Mouse (Mus musculus) kidney, adult 11 months (tissue): Measurements from ENCODE around the gene Tex35.

Experiments used
- DNase-seq: peaks from one replicate; pipeline ENCODE4 v3.0.0; 2022

The Tex35 gene

DNA sequence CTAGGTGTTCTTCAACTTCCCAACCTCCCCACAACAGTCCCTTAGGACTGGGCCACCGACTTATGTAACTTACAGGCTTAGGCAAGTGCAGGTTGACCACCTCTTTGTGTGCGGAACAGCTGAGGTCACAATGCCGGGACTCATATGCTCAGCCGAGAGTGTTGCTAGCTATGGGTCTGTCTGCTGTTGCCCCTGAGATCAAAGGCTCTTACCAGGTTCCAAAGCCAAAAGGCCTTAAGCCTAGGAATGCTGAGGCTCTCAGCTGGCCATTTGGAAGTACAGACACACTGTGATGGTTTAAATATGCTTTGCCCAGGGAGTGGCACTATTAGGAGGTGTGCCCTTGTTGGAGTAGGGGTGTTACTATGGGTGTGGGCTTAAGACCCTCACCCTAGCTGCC is at the start of gene Tex35:
Gene Tex35, minus strand, starts transcription at position 101 of the 400 bp plus-strand sequence.
- no peak for DNase-seq

DNA sequence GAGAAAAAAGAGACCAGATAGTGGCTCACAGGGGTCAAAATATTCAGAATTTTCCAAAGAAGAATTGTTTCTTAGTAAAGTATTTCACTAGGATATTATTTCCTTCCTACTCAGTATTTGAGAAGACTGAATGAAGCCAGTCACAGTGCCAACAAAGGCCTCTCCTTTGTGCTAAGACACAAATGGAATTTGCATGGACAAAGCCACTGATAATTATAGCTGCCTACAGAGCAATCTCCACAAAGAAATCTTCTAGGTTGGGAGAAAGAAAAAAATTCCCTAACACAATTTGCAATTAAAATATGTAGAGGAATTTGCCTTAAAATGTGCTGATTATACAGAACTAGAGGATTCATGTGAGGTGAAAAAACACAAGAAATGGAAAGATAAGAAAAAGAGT is 45.3 kb upstream of the Tex35 start:
- no peak for DNase-seq

DNA sequence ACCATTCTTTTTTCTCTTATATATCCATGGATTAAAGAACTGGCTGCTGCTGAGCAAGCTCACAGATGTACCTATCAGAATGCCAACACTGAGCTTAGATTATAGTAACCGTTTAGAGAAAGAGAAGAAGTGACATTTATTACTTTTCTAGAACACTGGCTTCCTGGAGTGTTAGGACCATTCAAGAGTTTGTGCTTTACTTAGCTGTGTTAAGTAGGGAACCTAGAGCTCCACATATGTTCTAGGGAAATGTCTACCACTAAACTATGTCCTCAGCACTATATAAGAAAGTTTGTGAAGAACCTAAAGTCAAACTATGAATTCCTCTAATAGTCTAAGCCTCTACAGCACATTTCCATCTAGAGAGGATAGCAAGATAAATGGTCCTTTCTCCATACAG is 41.6 kb upstream of the Tex35 start:
- no peak for DNase-seq

DNA sequence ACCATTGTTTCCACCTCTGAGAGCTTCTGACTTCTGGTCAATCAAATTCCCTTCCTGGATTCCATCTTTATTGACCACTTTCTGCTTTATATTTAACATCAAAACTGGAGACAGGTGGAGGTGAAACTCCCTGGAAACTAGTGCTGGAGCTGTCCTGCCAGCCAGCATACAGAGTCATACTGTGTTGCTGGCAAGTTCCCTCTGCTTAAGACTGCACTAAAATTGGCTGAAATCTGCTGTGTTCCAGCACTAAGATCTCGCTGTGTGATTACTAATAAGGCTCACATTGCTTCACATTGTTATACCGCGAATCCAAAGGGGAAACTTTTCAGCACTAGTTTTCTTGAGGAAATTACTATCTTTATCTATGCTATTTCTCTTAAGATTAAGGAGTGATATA is 36.1 kb upstream of the Tex35 start:
- no peak for DNase-seq

DNA sequence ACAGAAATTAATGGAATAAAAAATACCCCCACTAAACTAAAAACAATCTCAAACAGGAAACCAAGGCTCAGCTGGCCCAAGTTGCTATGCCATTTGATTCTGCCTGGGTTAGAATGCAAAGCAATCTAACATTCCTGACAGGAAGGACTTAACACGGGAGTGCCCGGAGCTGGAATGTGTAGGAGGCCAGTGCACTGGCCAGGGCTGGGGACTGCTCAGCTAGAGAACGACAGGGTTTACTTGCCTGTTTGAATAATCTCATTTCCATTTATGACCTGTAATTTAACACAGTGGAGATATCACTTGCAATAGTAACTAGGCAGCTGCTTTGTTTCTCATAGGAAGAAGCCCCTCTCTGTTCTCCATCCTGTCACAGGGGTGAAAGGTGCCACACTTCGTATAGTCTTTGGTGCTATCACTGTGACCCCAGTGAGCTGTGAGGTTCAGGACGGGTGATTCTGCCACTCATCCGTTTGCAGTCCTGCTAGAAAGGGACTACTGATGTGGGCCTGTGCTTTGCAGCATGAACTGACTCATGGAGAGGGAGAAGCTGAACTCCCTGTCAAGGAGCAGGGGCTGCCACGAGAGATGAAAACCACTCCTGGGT is 34.9 kb upstream of the Tex35 start:
- DNase-seq = no peak

DNA sequence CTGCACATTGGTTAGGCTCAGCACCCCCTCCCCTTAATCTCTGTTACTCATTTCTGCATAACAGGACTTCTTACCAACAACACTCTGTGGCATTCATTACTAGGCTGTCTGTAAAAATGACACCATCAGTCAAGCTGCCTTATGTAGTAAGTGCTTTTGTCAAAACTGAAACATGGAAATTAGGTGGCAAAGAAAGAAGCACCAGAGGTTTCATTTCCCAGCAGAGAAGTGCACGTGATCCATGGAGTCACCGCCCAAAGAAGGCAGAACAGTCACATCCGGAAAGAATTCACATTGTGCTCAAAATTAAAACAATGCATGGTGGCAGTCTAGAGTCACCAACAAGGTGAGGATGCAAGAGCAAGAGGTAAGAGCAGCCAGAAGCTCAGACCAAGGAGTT is 32.5 kb upstream of the Tex35 start:
- DNase-seq = no peak

DNA sequence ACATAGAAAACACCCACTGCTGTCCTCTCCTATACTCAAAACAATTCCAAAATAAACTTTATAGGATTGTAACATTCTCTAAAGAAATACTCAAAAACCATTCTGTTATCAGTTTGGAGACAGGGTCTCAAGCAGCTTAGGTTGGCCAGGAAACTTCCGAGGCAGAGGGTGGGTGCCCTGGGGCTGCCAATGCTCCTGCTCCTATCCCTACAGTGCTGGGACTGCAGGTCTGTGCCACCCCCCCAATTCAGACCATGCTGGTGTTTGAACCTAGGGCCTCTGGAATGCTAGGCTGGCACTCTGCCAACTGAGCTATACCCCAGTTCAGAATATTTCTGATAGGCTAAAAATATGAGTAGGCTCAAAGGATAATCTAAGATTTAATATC is 29.4 kb upstream of the Tex35 start:
- no peak for DNase-seq

DNA sequence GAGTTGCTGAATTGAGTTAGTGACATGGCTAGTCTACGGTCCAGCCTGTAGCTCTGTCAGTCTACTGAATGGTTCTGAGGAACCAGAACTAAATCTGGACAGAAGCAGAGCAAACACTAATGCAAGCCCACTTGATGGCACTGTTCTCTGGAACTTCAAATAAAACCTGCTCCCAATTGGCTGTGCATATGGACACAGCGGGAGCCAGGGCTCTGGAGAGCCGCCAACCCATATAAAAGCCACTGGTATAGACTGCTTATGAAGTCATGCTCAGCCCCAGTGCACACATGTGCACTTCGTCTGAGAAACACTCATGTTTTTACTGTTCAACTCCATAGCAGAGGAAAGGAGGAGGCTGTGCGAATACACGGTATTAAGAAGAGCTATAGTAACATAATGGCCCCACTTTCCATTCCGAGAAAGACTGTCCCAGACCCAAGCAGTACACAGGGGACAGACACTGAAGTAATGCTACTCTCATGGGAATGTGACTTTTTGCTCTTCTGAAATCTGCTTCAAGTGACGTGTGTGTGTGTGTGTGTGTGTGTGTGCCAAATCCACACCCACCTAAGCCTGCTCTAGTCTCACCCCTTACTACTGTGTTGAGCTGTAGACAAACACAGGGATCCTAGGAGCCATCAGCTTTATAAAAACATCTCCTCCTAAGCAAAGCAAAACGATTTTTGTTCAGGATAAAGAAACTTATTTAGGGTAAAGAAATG is 28.8 kb upstream of the Tex35 start:
- no peak for DNase-seq

DNA sequence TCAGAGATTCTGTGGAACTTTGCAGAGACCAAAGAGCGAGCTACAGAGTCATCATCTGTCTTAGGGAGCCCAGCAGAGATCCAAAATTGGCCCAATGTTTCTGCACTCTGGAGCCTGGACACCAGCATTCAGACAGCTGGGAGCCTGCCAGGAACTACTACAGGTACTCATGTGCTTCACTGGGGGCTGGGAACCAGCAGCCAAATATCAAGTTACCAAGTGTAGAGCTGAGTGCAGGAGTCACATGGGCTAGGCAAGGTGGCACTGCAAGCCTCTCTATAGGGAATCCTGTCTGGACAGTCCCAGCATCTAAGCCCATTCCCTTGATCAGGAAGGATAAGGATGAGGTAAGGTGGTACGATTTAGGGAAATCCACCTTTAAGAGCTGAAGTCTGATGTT is 19.7 kb upstream of the Tex35 start:
- DNase-seq = no peak

DNA sequence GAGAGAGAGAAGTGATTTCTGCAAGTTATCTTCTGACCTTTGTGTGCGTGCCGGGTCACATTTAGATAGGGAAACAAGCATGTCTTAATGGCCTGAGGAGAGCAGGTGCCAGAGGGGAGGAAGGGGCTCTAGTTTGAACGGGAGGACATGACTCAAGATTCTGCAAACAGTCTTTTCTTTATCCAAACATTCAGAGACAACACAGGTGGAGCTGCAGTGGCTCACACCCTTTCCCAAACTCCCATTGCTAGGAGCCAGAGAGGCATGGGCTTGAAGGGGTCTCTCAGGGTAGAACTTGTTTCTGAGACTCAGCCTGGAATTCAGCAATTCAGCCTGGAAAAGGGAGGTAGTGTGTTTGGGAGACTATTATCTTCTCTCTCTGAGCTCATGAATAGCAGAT is 15.4 kb upstream of the Tex35 start:
- no peak for DNase-seq

DNA sequence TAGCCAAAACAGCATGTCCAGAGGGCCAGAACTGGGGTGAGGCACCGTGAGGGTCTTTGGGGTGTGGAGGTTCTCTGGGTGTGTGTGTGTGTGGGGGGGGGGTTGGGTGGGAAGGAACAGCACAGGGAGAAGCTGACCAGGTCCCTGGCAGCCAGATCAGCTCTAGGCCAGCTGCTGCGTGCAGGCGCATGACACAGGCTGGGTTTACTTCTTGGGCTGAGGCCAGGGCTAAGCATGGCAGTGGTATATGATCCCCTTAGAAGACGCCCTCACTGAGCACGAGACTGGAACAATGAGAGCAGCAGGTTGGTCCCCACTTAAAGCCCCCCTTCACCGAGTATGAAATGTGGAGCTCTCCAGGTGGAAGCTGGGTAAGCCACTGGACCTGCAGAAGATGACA is 10.7 kb upstream of the Tex35 start:
- DNase-seq = no peak

DNA sequence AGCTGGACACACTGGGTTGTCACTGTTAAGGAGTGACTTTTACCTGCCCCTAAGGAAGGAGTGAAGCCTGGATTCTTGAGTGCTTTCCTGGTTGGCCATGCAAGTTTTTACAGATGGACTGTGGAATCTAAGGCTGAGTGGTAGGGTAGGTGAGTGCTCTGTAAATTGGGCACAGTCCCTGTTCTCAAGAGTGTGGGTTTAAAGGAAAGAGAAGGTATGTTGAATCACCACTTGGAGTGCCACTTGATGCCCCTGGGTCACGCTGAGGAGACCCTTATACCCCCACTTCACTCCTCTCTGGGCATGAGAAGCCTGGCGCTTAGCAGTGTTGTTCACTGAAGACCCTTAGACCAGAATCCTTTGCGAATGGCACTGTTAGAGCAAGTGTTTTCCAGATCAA is 9.0 kb upstream of the Tex35 start:
- DNase-seq = no peak

DNA sequence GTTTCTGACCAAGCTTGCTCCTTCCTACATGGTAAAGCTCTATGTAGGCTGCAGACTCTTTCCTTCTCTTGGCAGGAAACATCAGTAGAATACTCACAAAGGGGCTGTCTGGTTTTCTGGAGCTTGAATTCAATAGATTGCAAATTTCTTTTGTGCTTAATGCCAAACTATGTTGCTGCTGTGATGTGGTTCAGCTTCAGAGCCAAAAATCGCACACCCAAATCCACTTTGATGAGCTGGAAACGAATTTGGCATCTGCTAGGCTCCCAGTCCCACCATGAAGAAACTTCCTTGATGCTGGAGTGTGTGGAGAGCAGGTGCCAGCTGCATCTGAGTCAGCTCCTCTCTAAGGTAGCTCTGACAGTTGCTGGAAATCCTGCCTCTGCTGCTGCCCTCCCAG is 6.0 kb upstream of the Tex35 start:
- DNase-seq = no peak

DNA sequence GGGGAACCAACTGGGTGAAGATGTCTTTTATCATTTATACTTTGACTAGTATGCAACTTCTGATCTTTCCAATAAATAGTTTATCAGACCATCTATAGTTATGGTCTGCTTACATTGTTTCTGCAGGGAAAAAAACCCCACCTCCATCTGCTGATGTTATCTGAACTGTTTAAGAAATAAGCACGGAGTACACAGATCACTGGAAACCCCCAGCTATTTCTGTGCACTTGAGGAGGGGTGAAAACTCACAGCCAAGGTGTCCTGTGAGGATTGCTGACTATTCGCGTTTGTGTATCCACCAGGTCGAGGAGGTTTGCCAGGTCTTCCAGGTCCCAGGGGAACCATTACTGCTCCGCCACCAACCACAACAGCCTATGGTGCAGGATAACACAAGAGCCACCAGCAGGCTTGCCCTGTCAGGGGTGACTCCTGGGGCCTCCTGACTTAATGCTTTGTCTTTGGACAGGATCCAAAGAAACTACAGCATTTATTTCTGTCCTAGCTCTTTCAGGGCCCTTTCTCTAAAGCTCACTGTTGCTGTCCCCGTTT is 1.9 kb upstream of the Tex35 start:
- DNase-seq = no peak

DNA sequence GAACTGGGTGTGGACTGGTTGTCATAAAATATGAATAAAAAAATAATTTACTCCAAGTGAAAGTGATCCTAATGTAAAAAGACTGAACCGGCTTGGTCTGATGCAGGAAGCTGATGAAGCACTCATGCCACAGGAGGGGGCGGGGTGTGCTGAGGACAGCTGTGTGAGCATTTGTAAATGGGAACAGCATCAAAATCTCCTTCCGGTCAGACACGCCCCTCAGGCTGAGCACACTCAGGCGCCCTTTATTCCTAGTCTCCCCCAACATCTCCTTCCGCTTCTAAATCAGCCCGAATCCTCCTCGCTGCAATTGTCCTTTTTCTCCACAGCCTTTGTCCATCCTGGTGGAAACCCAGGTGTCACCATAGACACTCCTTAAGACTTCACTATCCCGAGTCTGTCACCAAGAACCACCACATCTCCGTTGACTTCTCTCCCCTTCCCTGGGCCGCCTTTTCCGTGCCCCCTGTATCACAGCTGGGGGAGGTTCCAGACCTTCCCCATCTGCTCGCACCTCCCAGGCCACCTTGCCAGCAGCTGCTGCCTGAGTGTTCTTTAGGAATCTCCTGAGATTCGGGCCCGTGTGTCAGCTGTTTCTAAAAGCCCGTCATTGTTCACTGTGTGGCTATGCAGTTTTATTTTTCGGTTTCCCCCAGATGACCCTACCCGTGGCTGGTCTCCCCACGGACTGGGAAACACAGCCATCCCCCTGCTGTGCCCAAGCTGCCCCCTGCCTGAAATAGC is 7.2 kb downstream of the Tex35 start:
- no peak for DNase-seq

DNA sequence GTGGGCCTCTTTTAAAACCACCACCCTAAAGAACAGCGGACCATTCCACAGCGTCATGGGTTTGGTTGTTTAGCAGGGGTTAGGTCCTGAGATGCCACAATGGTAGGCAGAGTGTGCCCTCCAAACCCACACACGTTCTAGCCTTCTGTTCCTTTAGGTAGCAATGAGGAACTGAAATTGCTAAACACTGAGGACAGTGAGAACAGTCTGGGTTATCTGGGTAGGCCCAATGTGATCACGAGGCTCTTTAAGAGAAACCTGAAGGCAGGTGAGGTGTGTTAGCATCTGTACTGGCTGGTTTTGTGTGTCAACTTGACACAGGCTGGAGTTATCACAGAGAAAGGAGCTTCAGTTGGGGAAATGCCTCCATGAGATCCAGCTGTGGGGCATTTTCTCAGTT is 12.9 kb downstream of the Tex35 start:
- no peak for DNase-seq

DNA sequence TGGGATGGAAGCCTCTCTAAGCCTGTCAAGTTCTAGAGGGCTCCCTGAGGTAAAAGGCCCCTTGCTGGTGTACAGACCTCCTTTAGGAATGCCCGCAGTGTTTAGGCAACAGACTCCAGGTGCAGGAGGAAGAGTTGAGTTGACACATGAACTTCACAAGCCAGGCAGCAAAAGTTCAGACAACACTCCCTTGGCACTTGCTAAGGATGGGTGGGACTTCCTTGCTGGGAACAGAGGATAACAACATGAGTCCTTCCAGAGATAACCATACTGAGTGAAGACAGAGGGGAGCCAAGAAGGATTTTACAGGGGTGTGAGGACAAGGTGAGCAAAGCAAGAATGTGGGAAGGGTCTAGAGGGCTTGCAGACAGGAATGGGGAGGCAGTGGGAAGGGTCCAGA is 15.9 kb downstream of the Tex35 start:
- DNase-seq = no peak

DNA sequence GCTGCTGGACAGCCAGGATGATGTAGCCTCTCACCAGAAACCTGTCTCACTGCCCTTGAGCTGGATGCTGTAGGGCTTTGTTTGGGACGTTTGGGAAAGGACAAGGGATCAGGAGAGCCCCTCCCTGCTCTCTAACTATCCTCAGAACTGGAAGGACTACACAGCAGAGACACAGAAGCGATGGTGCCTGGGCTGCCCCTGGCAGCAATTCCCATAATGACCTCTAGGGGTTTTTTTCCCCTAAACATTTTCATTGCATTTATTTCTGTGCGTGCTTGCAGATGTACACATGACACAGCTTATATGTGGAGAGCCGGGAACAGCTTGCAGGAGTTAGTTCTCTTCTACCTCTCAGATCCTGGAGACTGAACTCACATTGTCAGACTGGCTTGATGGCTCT is 16.3 kb downstream of the Tex35 start:
- no peak for DNase-seq

DNA sequence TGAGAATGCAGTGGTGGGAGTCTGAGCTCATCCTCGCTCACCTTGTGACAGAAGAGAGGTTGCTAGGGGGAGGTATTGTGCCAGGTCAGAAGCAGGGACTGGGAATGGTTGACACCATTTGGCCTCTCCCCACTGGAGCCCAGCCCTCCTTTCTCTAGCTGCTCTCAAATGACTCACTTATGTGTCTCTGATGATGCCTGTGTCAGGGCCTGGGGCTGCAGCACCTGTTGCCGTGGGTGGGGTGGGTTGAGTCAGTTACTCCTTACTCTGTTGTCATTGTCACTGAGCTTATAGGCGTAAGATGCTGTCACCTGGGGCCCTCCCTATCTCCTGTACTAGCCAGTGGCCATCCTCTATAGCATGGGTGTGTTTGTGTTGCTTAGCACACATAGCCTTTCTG is 17.6 kb downstream of the Tex35 start:
- no peak for DNase-seq

DNA sequence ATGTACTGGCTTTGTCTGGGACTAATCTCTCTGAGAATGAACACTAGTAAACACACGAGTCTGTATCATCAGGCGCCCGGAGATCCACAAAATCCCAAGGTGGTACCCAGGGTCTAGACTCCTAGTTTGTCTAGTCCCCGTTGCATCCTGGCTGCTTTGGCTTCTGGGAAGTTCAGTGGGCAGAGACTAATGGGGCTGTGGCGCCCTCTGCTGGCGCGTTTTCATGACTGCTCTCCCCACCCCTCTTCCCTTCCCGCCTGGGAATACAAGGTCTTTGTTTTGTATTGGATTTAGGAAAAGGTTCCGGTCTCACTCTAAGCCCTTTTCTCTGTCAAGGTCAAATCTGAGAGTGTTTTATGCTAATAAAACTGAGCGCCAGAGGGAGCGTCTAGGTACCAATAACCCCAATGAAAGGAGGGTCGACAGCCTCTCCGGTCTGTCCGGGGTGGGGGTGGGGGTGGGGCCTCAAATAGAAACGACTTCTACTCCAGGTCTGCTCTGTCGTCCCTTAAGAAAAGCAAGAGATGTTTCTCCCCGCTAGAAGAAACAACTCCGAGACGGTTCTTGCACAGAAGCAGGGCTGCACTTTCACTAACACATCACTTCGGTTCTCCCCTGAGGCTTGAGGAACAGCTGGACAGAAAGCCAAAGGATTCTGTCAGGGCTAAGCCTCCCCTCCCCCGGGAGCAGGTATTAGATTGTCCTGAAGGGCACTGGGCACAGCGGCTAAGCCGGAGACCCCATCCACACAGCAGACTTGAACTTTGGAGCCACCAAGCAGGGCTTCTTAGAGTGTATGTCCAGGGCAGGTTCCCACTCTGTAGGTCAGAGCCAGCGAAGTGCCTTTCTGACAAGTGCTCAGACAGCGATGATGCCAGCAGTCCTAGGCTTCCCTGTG is 22.1 kb downstream of the Tex35 start:
- no peak for DNase-seq

DNA sequence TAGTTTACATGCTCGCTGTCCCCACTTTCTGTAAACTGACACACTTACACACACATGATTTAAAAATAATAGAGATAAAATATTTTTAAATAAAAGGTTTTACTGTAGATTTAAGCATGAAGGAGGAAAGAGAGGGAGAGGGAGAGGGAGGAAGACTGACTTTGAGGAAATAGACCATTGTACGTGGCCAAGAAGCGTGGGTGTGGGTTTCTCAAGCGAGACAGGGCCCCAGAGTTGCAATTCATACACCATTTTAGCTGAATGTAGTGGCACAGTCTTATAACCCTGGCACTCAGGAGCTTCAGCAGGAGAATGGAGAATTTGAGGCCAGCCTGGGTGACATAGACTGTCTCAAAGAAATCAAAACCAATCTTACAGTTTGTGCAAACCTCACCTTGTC is 25.5 kb downstream of the Tex35 start:
- no peak for DNase-seq

DNA sequence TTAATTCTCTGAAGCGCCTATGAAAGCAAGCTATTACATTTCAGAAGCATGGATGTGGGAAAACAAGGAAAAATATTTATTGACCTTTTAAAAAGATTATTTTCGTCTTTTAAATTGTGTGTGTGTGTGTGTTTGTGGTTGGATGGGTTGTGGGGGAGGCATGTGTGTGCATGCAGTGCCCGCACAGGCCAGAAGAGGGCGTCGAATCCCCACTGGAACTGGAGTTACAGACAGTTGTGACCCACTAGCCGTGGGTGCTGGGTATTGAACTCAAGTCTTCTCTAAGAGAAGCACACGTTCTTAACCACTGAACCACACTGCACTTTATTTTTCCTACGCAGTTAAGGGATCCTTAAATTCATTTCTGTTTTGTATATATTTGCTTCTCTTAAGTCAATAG is 26.5 kb downstream of the Tex35 start:
- no peak for DNase-seq
